Mouse (Mus musculus) megakaryocyte, embryonic 14.5 days (primary cell): ENCODE measurements at regions not wholly inside any gene's neighbourhood (a gene's known extent, or its start where the extent isn't known, plus 50 kb on each side); places are given as distances from the start of the nearest gene placed in this dataset.

Experiments used
- FLI1 ChIP-seq: IDR thresholded peaks from 2 replicates; pipeline ENCODE4 v1.6.1; 2012; ENCODE audit warnings: low read length, inconsistent platforms, mixed read lengths
- GATA1 ChIP-seq: IDR thresholded peaks from 3 replicates; pipeline ENCODE4 v1.6.1; 2012; ENCODE audit warnings: mixed read lengths, low read length, inconsistent platforms, borderline replicate concordance

- no peak for TF ChIP-seq FLI1
- no peak for TF ChIP-seq GATA1
Observed at GRCm38 (mm10) chr17:72661678-72662077, 57.3 kb upstream of the Alk start.
